Mouse (Mus musculus) heart, postnatal 25 days (tissue): ENCODE data around the gene Gm4064. TPM values are rescaled to one million over a fixed set of nuclear protein-coding genes. Genes with fewer than 3 reads are reported as not detected.
"Not testable (repeated sequence)": the region's sequence is repeated elsewhere in the genome, so short reads cannot be mapped to it uniquely, and the experiment has no call there.

Experiments
- DNase-seq: peaks from one replicate; pipeline ENCODE4 v3.0.0; 2022; ENCODE audit warnings: low spot score
- intact Hi-C: fragments of 180-260 bp; cut with DNase I; formaldehyde crosslinking; loops from one replicate; pipeline ENCODE4 v1.15.1; 2025
- total RNA-seq, 2 experiments: library from RNA; stranded (reverse); gene quantifications; 2 replicates each; pipeline ENCODE4 v1.2.3; 2021

Gene Gm4064
- total RNA-seq, result not detected

GRCm38 (mm10) chrY:2796105-2796504 is at the start of gene Gm4064:
Gene Gm4064 (minus strand): TSS chrY:2796205.
- DNase-seq, intact Hi-C loops: not testable (repeated sequence)

- DNase-seq, intact Hi-C loops: not testable (repeated sequence)
Observed at GRCm38 (mm10) chrY:2830380-2830779, 34.4 kb upstream of the Gm4064 start, which contains the start of the genes Rbmy and Gm10256. Gene Rbmy (plus strand): TSS chrY:2830680. Gene Gm10256 (plus strand): TSS chrY:2830699.

Other genes starting within 250 kb of the Gm4064 start
- gene H2al2c, start 197.1 kb downstream of the Gm4064 start, total RNA-seq, result not detected
- gene Sry, start 132.5 kb downstream of the Gm4064 start, total RNA-seq, result not detected
- gene H2al2b, start 75.5 kb downstream of the Gm4064 start, total RNA-seq, result not detected
- gene Rbmy, start 34.5 kb upstream of the Gm4064 start, total RNA-seq, result not detected
- not detected for gene Gm10256, start 34.5 kb upstream of the Gm4064 start, total RNA-seq
- gene Gm10352, start 104.8 kb upstream of the Gm4064 start, total RNA-seq, result not detected
- not detected for gene Gm29289, start 136.4 kb upstream of the Gm4064 start, total RNA-seq